Mouse (Mus musculus) midbrain, embryonic 13.5 days (tissue): ENCODE measurements around the gene Ctu2. TPM values are rescaled to one million over a fixed set of nuclear protein-coding genes. Genes with fewer than 3 reads are reported as not detected.

Source experiments
- ATAC-seq: fragments of 200-750 bp; cut with Nextera tagmentation; 2 replicates; pipeline ENCODE4 v1.8.0; 2017; ENCODE audit warnings: mild to moderate bottlenecking, moderate TSS enrichment, moderate library complexity
- H3K27ac ChIP-seq: fragments of 300-500 bp; sonication (generic); 2 replicates; pipeline ENCODE4 v1.5.1; 2015; ENCODE audit warnings: inconsistent platforms, mild to moderate bottlenecking, moderate library complexity
- H3K27me3 ChIP-seq: fragments of 300-500 bp; sonication (generic); 2 replicates; pipeline ENCODE4 v1.6.1; 2015; ENCODE audit warnings: mild to moderate bottlenecking, inconsistent platforms
- H3K36me3 ChIP-seq: fragments of 300-500 bp; sonication (generic); 2 replicates; pipeline ENCODE4 v1.6.1; 2015; ENCODE audit warnings: mild to moderate bottlenecking, inconsistent platforms
- H3K4me1 ChIP-seq: fragments of 300-500 bp; sonication (generic); replicated peaks from 2 replicates; pipeline ENCODE4 v1.6.1; 2015; ENCODE audit warnings: inconsistent platforms
- H3K4me2 ChIP-seq: fragments of 300-500 bp; sonication (generic); replicated peaks from 2 replicates; pipeline ENCODE4 v1.6.1; 2015; ENCODE audit warnings: moderate library complexity, mild to moderate bottlenecking, inconsistent platforms
- H3K4me3 ChIP-seq: fragments of 300-500 bp; sonication (generic); replicated peaks from 2 replicates; pipeline ENCODE4 v1.5.1; 2015; ENCODE audit warnings: mild to moderate bottlenecking, inconsistent platforms
- H3K9ac ChIP-seq: fragments of 300-500 bp; sonication (generic); replicated peaks from 2 replicates; pipeline ENCODE4 v1.6.1; 2015; ENCODE audit warnings: mild to moderate bottlenecking, inconsistent platforms
- H3K9me3 ChIP-seq: fragments of 300-500 bp; sonication (generic); 2 replicates; pipeline ENCODE4 v1.6.1; 2016; ENCODE audit warnings: mild to moderate bottlenecking, inconsistent platforms
- WGBS: fragments of 180-500 bp; shearing (Covaris S2); methylation state at CpG from one replicate; pipeline ENCODE4 v1.1.7; 2015; 5-methylcytosine and 5-hydroxymethylcytosine counted together
- microRNA-seq: library from miRNA; unstranded; fragments of <30 nt; microRNA quantifications from one replicate; pipeline ENCODE4, GENCODE M21; 2016
- polyA plus RNA-seq: library from polyadenylated mRNA; unstranded; fragments of >200 nt; fragmentation: Nextera tagmentation; extraction: Ambion mirVana; gene quantifications from 2 replicates; pipeline ENCODE4 v1.2.1, GENCODE M21; 2015

The Ctu2 gene
- polyA plus RNA-seq, 1 experiment from 2014 or later = 73.0 TPM

GRCm38 (mm10) chr8:122527937-122528336, 52.0 kb downstream of the Ctu2 start:
- H3K9me3 ChIP-seq = no peaks in the 10 kb centered on the region
- H3K27ac ChIP-seq = no peak overlapping the region
- no peak overlapping the region for H3K9ac ChIP-seq
- no peaks in the 10 kb centered on the region for H3K27me3 ChIP-seq
- peaks cover 17% of the 10 kb centered on the region for H3K4me1 ChIP-seq
- no peak overlapping the region for H3K4me3 ChIP-seq
- WGBS = 98% methylated on average over 3 of the region's 3 CpGs
- no peak for ATAC-seq
- H3K4me2 ChIP-seq = no peak overlapping the region
- no peaks in the 10 kb centered on the region for H3K36me3 ChIP-seq

- WGBS = 91% methylated on average over 4 of the region's 4 CpGs
- no peak overlapping the region for H3K4me3 ChIP-seq
- H3K36me3 ChIP-seq = no peaks in the 10 kb centered on the region
- ATAC-seq = no peak
- no peak overlapping the region for H3K4me2 ChIP-seq
- no peak overlapping the region for H3K9ac ChIP-seq
- H3K27ac ChIP-seq = no peak overlapping the region
- no peaks in the 10 kb centered on the region for H3K27me3 ChIP-seq
- H3K4me1 ChIP-seq = peaks cover 5% of the 10 kb centered on the region
- no peaks in the 10 kb centered on the region for H3K9me3 ChIP-seq
These were observed 53.2 kb downstream of the Ctu2 start for GRCm38 (mm10) chr8:122529159-122529558.

GRCm38 (mm10) chr8:122531312-122531711, 55.4 kb downstream of the Ctu2 start:
- no peak overlapping the region for H3K4me3 ChIP-seq
- WGBS = 86% methylated on average over 8 of the region's 8 CpGs
- no peak overlapping the region for H3K9ac ChIP-seq
- no peak overlapping the region for H3K27ac ChIP-seq
- no peak for ATAC-seq
- H3K4me1 ChIP-seq = no peaks in the 10 kb centered on the region
- no peaks in the 10 kb centered on the region for H3K27me3 ChIP-seq
- no peaks in the 10 kb centered on the region for H3K9me3 ChIP-seq
- H3K36me3 ChIP-seq = no peaks in the 10 kb centered on the region
- no peak overlapping the region for H3K4me2 ChIP-seq

Small RNA genes within 50 kb of the gene (microRNA-seq; reads per million reads assigned to microRNA genes)
- not detected for gene Gm24366

Other genes with a start within 250 kb of the Ctu2 start
- gene Zfpm1, start 194.0 kb upstream of the Ctu2 start, polyA plus RNA-seq = 1.5 and 2.1 TPM in 2 replicates
- gene Trhr2, start 115.4 kb upstream of the Ctu2 start, polyA plus RNA-seq = not detected in 2 replicates
- gene Zc3h18, start 99.5 kb upstream of the Ctu2 start, polyA plus RNA-seq = 40.0 and 44.9 TPM in 2 replicates
- not detected in 2 replicates for gene Il17c, start 54.1 kb upstream of the Ctu2 start, polyA plus RNA-seq
- 30.7 and 33.8 TPM in 2 replicates for gene Cyba, start 43.2 kb upstream of the Ctu2 start, polyA plus RNA-seq
- gene Mvd, start 32.7 kb upstream of the Ctu2 start, polyA plus RNA-seq = 45.9 and 47.5 TPM in 2 replicates
- not detected in 2 replicates for gene Snai3, start 15.4 kb upstream of the Ctu2 start, polyA plus RNA-seq
- gene Rnf166, start 79 bp upstream of the Ctu2 start, polyA plus RNA-seq = 37.8 and 38.1 TPM in 2 replicates
- 1.6 and 2.9 TPM in 2 replicates for gene Piezo1, start 75.2 kb downstream of the Ctu2 start, polyA plus RNA-seq
- gene Cdt1, start 91.9 kb downstream of the Ctu2 start, polyA plus RNA-seq = 13.8 and 14.1 TPM in 2 replicates
- gene Aprt, start 100.8 kb downstream of the Ctu2 start, polyA plus RNA-seq = 136 and 152 TPM in 2 replicates
- gene Galns, start 135.3 kb downstream of the Ctu2 start, polyA plus RNA-seq = 3.9 and 4.7 TPM in 2 replicates
- gene Trappc2l, start 135.5 kb downstream of the Ctu2 start, polyA plus RNA-seq = 98.5 and 102 TPM in 2 replicates
- gene Pabpn1l, start 146.6 kb downstream of the Ctu2 start, polyA plus RNA-seq = not detected in 2 replicates
- 20.2 and 20.9 TPM in 2 replicates for gene Cbfa2t3, start 223.0 kb downstream of the Ctu2 start, polyA plus RNA-seq